Mouse (Mus musculus): ENCODE results near the gene Rhbg.

Gene Rhbg

DNA sequence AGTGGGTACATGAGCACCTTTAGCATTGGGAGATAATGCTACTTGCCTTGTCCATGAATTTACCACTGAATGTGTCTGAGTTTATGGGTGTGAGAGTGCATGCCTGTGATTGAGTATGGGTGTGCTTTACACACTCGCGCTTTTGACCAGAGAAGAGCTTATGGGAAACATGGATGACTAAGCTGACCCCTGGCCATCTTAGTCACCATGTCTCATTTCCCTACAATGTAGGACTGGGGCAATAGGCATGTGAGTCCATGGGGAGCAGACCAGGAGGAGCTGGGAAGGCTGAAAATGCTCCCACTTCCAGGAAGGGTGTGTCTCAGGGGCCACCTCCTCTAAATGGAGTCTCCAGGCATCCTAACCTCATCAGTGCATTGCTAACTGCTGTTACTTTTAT, 44.4 kb downstream of the Rhbg start:
- in situ Hi-C loops (cut with MboI, MseI), result no loop called here

DNA sequence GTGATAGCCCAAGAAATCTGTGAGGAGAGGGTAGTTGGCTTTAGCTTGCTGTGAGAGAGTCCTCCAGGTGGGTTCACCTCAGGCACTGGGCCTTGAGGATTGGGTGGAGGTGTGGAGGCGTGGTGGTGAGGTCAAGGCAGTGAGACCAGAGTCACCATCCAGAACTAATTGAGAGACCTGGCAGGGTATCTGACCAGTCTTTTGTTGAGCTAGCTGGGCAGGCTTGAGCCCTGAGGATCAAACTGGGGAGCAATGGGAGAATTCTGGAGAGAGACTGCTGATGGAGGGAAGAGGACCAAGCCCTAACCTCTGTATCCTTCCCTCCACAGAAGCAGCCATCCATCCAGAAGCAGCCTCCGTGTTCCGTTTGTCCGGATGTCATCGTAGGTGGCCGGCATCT, 45.2 kb downstream of the Rhbg start:
- in situ Hi-C loops (cut with MboI, MseI), result no loop called here

DNA sequence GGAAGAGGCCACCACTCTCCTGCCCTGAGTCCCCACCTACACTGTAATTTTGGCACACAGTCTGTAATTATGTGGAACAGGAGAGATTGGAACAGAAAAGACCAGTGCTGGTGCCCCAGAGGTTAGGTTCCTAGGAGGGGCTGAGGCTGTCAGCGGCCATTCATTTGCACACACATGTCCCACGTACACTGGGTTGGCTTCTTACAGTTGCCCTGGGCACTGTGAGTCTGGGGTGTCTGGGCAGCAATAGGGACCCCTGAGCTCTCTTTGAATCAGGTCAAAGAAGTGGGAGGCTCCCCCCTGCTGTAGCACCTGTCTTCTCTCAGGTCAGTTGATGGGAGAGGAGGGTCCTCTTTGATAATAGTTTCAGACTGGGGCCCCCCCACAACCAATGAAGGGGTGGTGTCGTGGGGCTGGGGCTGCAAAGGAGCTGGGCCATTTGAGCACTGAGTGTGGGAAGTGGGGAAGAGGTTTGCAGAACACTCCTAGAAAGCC, 46.2 kb downstream of the Rhbg start:
- in situ Hi-C loops (cut with MboI, MseI), result no loop called here

DNA sequence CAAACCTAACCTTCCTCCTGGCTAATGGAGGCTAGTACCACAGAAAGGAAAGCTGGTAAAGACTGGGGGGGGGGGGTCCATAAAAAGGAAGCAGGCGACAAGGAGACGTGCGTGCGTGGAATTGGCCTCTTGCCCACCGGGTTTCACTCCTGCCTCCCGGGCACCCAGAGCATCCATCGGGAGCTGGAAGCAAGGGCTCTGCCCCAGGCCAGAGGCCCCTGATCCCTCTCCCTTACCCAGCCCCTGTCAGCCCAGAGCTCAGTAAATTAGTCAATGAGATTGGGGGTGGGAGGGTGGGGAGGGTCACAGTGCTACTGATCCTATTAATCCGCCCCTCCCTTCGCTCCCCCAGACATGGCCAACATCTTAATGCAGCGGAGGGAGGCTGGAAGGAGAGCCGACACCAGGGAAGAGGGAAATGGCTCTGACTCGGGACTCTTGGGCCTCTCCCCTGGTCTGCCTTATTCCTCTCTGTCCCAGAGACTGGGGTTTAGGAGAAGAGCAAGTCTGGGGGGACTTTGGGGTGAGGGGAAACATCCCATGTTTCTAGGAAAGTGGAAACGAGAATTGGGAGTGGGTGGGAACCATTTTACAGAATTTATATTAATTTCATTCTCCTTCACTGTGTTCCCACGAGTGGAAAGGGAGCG, 46.9 kb downstream of the Rhbg start:
- in situ Hi-C loops (cut with MboI, MseI), result no loop called here

DNA sequence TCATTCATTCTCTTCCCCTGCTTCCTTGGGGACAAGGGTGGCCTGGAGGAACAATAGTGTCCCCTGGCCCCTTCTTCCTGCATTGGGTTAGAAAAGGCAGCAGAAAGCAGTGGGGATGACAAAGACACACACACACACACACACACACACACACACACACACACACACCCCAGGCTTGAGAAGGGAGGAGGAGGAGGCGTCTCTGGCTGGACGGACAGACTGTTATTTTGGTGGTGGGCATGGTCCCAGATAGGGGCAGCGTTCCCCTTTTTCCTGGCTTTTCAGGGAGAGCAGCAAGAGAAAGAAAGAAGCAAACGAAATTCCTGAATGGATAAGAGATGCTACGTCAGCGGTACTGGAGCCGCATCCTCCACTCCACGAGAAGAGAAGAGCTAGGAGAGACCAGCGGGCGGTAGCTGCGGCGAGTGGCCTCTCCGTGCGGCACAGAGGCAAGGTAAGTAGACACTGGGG, 47.6 kb downstream of the Rhbg start:
- in situ Hi-C loops (cut with MboI, MseI), result no loop called here

DNA sequence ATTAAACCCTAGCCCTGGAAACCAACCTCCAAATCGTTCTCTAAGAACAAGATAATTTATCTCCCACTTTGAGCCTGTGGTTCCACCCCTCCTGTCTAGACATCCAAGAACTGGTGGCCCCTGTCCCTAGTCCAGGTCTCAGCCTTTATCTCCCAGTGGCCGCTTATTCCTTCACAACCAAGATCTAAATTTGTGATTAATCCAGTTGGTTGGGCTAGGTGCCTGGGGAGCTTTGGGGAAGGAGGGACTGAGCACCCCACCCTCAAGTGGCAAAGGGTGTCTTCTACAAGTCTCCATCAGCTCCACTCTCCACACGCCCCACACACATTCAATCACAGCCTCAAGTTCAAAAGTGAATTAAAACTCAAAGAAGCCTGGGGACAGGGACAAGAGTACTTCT, 48.0 kb downstream of the Rhbg start:
- in situ Hi-C loops (cut with MboI, MseI), result no loop called here

DNA sequence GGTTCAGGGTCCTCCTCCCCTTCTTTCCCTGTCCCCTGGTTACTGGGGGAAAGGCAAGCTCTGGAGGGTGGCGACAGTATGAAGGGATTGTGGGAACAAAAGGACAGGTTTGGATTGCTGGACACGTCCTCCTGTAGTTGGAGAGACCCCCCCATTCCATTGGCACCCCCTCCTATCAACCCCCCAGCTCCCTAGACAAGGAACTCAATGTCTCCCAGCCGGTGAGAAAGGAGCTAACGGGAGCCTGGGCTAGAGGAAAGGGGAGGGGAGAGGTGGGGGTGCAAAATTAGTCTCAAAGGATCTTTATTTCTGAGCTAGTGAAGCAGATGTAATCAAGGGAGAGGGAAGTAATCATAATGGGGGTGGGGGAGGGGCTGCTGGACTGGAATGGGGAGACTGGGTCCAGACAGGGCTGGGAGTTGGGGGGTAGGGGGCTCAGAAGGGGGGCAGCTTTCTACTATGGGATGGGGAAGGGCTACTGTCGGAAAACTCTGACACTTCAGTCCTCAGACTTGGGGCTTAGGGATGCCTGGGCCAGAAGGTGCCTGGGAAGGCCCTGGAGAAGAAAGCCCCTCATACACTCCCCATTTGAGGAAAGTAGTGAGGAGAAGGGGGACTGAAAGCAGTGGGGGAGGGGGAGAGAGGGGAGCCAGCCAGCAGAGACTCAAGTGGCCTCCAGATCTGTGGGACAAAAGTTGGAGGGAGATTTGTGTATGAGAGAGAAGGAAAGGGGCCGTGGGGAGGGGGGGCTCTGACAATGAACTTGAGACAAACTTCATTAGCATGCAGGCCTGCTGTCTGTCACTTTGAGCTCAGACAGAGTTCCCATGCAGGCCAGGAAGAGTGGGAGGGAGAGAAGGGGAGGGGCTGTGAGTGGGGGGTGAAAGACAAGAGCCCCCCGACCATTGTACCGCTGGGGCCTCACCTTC, 48.7 kb downstream of the Rhbg start:
- in situ Hi-C loops (cut with MboI, MseI), result no loop called here

DNA sequence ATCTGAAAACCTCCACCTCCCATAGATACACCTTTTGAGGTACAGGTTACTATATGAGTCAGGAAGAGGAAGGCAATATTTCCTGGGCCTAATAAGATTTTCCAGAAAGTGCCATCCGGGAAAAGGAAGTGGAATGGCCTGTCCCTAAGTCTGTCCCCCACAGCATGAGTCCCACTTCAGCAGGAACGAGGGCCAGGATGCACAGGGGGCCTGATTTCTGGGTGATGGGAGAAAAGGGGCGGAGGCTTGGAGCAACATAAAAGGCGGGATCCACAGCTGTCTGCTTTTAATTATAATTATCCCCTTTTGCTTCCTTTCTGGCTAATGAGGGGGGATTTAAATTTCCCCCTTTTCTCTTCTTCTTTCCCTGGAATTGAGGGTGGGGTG, 49.3 kb downstream of the Rhbg start:
- in situ Hi-C loops (cut with MboI, MseI), result no loop called here

DNA sequence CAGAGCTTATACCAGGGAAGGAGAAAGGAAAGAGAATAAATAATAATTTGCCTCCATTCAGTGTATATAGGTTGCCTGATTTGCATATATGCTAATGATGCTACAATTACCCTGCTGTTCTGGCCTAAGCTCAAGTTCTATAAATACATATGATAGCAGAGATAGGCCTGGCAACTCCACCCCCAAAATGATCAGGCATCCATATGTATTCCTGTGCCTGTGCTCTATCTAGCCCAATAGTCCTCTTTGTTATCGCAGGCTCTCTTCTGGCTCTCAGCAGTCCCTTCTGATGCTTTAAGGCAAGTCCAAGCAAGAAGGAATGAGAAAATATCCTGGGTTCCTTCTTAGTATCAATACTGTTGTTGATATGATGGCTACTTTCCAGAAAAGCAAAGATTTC, 49.8 kb downstream of the Rhbg start:
- in situ Hi-C loops (cut with MboI, MseI), result no loop called here

DNA sequence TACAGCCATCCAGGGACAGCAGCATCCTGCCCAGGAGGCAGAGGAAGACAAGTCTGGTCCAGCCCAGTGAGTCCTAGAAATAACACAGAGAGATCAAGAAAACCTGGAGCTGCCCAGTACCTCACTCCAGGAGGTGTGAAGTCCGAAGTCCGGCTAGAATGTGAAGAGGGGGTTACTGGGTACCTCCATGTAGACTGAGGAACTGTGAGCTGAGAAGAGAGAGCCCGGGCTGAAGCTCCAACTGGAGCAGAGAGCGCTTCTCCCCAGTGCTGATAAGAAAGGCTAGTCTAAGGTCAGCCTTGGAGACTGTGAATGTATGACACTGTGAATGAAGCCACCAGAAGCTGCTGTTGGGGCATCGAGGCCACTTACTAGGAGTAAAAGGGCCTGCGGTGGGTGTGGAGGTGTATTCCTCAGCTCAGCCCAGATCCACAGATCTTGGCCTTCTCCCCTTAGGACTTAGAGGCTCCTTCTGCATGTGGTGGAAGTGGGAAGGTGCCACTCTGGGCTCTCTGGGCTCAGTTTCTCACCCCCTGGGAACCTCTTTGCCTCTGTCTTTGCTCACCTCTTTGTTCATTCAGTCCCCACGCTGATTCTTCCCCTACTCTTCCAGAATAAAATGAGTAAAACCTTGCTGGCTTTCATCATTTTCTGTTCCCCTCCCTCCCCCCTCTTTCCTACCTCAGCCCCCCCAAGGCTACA, 50.4 kb downstream of the Rhbg start:
- in situ Hi-C loops (cut with MboI, MseI), result no loop called here

DNA sequence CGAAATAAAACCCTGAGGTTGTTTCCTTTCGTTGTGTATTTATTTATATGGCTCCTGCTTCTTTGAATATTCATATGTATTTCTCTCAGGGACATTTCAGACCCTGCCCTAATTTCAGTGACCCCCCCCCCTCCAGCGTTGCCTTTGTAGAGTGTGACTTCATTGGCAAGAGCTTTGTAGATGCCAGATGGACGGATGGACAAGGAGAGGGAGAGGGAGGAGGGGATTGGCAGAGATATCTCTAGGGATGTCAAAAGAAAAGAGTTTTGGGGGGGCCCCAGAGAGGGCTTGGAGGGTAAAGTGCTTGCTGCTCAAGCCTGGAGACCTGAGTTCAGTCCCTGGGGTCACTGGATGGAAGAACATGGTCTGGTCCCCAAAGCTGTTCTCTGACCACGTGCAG, 51.1 kb downstream of the Rhbg start:
- in situ Hi-C loops (cut with MboI, MseI), result no loop called here

DNA sequence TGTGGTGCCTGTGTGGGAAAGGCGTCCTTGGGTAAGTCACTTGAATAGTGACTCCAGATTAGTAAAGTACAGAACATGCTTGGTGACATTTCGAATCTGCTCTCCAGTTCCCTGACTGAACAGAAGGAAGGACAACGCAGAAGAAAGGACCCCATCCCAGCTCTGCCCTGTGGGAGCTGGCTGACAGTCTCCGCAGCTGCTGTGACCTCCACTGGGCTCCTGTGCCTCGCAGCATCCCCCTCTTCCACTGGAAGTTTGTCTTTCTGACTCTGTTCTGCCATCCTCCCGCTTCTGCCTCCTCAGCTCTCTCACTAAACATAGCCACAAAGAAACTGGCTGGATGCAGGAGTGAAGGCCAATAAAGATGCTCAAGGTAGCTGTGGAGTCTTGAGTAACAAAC, 51.5 kb downstream of the Rhbg start:
- in situ Hi-C loops (cut with MboI, MseI), result no loop called here

DNA sequence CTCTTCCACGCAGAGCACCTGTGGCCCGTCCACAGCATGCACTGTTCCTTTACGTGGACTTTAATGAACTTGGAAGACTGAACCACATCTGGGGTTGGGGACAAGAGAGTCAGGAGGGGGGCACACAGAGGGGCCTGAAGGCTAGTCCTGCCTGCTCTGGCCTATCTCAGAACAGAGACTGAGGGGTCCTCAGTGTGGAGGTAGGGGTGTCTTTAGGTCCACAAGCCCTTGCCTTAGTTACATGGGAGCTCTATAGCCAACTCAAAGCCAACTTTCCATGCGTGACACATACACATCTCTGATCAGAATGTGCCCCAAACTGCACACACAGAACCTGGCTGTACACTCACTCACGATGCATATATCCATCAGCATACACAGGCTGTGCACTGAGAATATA, 52.9 kb downstream of the Rhbg start:
- in situ Hi-C loops (cut with MboI, MseI), result no loop called here

DNA sequence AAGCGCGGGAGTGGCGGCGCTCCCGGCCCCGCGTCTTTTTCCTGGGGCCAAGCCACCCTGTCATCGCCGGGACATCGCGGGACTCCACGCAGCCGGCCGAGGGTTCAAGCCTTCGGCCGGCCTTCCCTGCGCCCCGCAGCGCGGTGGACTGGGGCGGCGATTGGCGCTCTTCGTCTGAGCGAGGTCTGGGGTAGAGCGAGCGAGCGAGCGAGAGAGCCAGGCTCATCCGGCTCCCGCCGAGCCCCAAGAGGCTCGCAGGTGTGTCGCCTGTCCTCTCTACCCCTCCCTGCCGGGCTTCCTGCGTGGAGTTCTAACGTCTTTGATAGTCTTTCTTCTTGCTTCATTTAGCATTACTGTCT, 53.6 kb downstream of the Rhbg start:
- in situ Hi-C loops (cut with MboI, MseI), result no loop called here

DNA sequence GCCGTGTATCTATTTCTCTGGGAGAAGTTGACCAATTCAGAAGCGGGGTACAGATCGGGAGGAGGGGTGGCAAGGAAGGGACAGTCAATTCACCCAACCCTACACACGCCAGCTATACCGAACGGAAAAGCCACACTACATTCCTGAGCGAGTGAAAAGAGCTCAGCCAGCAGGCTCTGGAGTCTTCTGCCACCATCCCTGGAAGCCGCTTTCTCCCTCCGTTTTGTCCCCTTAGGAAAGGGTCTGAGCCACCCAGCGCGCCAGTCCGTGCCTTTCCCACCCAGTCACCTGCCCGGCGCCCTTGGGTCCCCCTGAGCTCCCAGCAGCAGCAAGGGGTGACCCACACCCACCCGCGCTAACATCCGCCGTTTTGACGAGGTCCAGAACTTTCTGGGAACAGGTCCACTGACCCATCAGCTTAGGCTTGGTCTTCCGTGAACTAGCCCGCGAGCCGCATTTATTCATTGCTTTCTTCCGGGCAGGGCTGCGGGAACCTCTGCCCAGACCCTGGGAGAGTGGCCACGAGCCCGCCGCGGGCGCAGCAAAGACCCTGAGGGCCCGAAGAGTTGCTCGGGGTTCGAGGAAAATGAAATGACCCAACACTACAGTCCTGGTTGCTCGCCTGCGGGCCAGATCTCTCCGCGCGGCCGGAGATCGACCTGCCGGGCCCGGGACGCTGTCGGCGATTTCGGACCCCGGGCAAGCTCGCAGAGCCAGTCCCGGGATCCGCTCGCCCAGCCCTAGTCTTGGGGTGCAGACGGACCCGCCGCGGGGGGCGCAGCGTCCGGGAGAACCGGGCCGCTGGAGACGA, 54.1 kb downstream of the Rhbg start:
- in situ Hi-C loops (cut with MboI, MseI), result no loop called here

DNA sequence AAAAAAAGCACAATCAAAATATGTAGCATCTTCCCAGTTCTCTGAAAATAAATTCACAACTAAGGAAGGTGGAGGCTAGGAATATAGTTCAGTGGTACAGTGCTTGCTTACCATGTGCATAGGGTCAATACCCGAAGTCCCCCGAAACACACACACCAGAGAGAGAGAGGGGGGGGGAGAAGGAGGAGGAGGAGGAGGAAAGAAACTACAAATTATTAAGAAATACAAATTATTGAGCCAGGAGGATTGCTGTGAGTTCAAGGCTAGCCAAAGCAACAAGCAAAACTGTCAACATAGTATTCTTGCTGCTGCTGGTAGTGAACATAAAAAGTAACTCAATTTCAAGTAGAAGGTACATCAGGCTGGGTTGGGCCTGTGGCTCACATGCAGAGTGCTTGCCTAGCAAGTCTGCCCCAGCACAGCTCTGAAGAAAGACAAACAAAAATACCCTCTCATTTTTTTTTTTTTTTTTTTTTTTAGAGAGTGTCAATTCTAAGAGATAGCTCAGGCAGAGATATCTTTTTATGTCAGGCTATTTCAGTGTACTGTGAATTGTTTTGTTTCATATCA, 54.9 kb downstream of the Rhbg start:
- in situ Hi-C loops (cut with MboI, MseI), result no loop called here

DNA sequence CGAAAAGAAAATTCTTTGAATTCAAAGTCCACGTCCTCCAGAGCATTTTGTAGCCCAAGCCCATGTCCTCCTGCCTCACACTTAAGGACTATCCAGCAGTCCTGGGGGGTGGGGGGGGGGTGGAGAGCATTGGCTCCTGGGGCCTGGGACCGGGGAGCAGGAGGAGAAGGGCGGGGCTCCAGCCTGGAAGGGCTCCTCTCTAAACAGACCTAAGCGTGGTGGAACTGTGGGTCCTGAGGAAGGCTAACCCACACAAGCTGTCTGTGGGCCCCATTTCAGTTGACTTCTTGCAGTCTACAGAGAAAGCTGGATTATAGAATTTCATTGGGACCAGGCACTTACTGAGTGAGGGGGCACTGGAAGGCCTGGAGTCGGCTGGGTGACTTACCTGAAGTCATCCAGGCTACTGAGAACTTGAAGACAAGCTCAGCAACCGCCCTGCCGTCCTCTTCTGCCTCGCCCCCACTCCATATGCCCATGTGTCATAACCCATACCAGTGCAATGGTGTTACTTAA, 55.9 kb downstream of the Rhbg start:
- in situ Hi-C loops (cut with MboI, MseI), result no loop called here

DNA sequence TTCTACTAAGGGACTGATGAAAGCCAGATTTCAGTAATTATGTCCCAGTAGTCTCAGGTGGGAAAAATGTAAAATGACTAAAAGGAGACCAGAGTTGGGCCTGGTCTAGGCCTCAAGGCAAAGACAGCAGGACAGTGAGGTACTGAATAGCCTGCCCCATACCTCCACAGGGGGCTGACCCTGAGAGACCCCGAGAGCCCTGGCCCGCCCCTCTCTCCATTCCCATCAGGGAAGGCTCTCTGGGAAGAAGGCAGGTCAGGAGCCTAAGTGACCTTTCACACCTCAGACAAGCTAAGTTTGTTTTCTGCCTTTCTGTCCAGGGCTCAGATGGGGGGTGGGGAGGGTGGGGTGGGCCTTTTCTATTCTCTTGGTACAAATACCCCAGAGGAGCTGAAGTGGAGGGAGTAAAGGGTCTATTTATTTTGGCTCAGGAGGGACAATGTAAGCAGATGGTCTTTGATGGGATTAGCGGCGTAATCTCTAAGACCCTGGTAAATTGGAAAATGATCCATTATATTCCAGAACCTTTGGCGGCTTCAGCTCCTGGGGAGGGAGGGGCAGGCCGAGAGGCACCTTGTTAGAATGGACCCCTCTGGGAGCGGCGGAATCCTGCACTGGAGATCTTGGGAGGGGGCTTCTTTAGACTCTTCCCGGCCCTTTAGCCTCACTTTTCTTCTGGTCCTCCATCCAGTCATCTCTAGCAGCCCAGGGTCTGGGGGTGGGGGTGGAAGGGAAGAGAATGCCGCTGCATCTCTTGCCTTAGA, 56.6 kb downstream of the Rhbg start:
- in situ Hi-C loops (cut with MboI, MseI), result no loop called here
